Mouse (Mus musculus) E14TG2a.4 (cell line): Measurements from ENCODE around the gene Car14.

Experiments
- CTCF ChIP-seq: conservative IDR thresholded peaks from 2 replicates; pipeline ENCODE4 v1.5.1; 2014; ENCODE audit warnings: low read length
- NANOG ChIP-seq: IDR thresholded peaks from 2 replicates; pipeline ENCODE4 v1.6.1; 2014; ENCODE audit warnings: borderline replicate concordance, low read length, mixed read lengths
- POU5F1 ChIP-seq: IDR thresholded peaks from 2 replicates; pipeline ENCODE4 v1.6.1; 2014; ENCODE audit warnings: low read length, borderline replicate concordance

DNA sequence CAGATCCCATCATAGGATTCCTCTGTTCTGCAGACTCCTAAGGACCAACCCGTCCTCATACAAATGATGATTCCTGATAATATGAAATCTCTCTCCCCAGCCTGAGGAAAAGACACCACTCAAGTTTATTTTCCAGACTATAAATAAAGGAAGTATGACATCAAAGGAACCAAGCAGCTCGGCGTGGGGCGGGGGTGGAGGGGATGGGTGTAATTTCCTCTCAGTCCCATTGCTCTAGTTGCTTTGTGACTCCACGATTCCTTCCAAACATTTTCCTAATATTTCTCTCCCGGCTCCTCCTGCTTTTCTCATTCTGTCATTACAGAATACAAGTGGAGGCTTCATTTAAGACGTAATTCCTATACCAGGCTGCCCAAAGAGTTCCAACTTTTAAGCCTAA is 11.4 kb downstream of the Car14 start:
- no peak for TF ChIP-seq CTCF
- no peak for TF ChIP-seq POU5F1
- no peak for TF ChIP-seq NANOG
